ENCODE assay signal across 1 mouse cellular context in the genomic region with DNA sequence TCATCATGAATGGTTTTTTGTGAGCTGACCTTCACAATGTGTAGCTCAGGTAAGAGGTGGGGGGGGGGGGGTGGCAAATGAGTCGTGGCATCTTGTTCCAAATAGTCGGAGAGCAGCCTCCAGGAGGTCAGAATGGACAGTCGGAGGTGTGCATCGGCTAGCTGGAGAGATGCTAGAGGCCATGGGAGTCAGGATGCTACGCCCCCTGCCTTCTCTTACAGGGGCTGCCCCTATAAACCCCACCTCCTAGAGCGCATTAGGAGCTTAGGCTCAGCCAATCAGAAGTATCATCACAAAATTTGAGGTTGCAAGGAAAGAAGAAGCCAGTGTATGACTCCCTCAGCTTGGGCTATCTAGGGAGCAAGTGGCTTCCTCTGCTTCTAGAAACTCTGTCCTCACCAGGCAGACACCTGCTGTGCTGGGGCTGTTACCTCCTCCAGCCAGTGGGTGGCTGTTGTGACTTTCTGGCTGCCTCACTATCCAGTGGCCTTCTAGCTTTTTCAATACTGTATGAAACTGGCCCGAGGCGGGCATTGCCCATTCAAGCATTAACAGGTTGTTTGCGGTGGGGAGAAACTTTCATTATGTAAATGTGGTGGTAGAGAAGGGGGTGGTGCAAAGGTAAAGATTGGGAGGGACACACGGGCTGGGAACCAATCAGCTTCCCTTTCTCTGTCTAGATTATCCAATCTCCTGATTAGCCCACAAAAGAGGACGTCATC.
TF ChIP-seq lines count a peak whose summit lies in the region.

No protein-coding gene starts in this region.

TF ChIP-seq in MEL, 35 proteins besides CTCF, POLR2A, EP300 and RAD21 (continued from another document):
- TF ChIP-seq GATA1 (IDR thresholded peaks at IDR 0.05; ENCODE audit: low read depth, low read length) (peak; percentile 36; the same call in 1 of the 2 replicates), MYB (IDR thresholded peaks at IDR 0.05; ENCODE audit: low read depth, low read length) (no peak), JUND (IDR thresholded peaks at IDR 0.05; ENCODE audit: low read depth, low read length) (no peak), BHLHE40 (IDR thresholded peaks at IDR 0.05; ENCODE audit: borderline replicate concordance, low read depth, low read length) (no peak), POLR2AphosphoS5 (IDR thresholded peaks at IDR 0.05; ENCODE audit: borderline replicate concordance, low read depth, low read length) (no peak), CHD2 (IDR thresholded peaks at IDR 0.05; ENCODE audit: low read length) (no peak), TAL1 (IDR thresholded peaks at IDR 0.05; ENCODE audit: low read length) (no peak), GABPA (IDR thresholded peaks at IDR 0.05; ENCODE audit: low read depth, low read length) (no peak), TBP (IDR thresholded peaks at IDR 0.05; ENCODE audit: low read depth, low read length) (peak; percentile 73), ZC3H11A (IDR thresholded peaks at IDR 0.05; ENCODE audit: low read depth, low read length) (no peak), HCFC1 (IDR thresholded peaks at IDR 0.05; ENCODE audit: low read depth, low read length) (peak; percentile 11; the same call in 1 of the 2 replicates), MYC (IDR thresholded peaks at IDR 0.05; ENCODE audit: low read depth, low read length) (no peak), POLR2AphosphoS2 (IDR thresholded peaks at IDR 0.05; ENCODE audit: low read length) (no peak), TCF12 (IDR thresholded peaks at IDR 0.05; ENCODE audit: low read depth, low read length) (no peak), USF1 (IDR thresholded peaks at IDR 0.05; ENCODE audit: low read depth, low read length) (no peak), KAT2A (conservative IDR thresholded peaks at IDR 0.05; ENCODE audit: low read depth, low read length) (no peak), SIN3A (IDR thresholded peaks at IDR 0.05; ENCODE audit: low read length) (no peak; the same call in 1 of the 2 replicates), ELF1 (IDR thresholded peaks at IDR 0.05; ENCODE audit: low read depth, low read length) (no peak), NRF1 (IDR thresholded peaks at IDR 0.05; ENCODE audit: insufficient read depth, low read depth, low read length, poor library complexity, severe bottlenecking) (no peak)
TF ChIP-seq in MEL: peak in this region for 5.
